Comparison of ENCODE assay signal across 10 mouse cellular contexts in the genomic region with DNA sequence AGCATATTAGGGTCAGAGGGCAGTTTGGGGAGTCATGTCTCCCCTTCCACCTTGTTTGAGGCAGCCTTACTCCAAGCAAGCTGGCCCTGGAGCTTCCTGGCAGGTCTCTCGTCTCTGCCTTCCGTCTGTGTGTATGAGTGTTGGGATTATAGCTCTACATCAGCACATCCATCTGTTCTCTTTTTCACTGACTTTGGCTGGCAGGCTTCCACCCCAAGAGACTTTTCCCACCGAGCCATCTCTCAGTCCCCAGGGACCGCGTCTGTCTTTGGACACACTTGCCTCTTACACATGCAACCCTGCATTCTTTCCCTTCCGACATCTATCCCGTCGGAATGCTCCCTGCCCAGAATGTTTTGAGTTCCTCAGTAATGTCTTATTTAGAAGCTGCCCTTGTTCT.
A peak's percentile ranks its signal among the peaks of the same experiment; 100 is the strongest.
DNase-seq lines count a peak whose midpoint lies in the region; ATAC-seq and TF ChIP-seq lines count a peak whose summit lies in the region.
"Had no signal": no experiment of that assay in that cellular context is flagged by ENCODE, and none has a peak within 500 bp of the region (broad histone marks: within the 10 kb centered on the region; RNA-seq: fewer than 3 reads in every experiment).

No protein-coding gene starts in this region.

- no peaks in the 10 kb centered on the region for H3K27me3 ChIP-seq in forebrain, embryonic 15.5 days
- H3K27me3 ChIP-seq in forebrain, embryonic 13.5 days: no peaks in the 10 kb centered on the region
- H3K27me3 ChIP-seq in lung, postnatal 0 days (replicated peaks; ENCODE audit: insufficient read depth, low read length): no peaks in the 10 kb centered on the region
- H3K27me3 ChIP-seq: stomach, embryonic 15.5 days had no signal

- no peak overlapping the region for H3K9ac ChIP-seq in forebrain, embryonic 15.5 days (replicated peaks)
- no peak overlapping the region for H3K9ac ChIP-seq in forebrain, embryonic 13.5 days
- H3K9ac ChIP-seq in lung, postnatal 0 days (replicated peaks; ENCODE audit: low read depth): no peak overlapping the region
- H3K9ac ChIP-seq: stomach, embryonic 15.5 days had no signal

- no peaks in the 10 kb centered on the region for H3K36me3 ChIP-seq in forebrain, embryonic 15.5 days
- no peaks in the 10 kb centered on the region for H3K36me3 ChIP-seq in forebrain, embryonic 13.5 days (ENCODE audit: poor library complexity, severe bottlenecking)
- H3K36me3 ChIP-seq in lung, postnatal 0 days (ENCODE audit: insufficient read depth, low read length): no peaks in the 10 kb centered on the region
- H3K36me3 ChIP-seq: stomach, embryonic 15.5 days had no signal

- TF ChIP-seq CTCF in layer of hippocampus, adult 2 months (conservative IDR thresholded peaks at IDR 0.05): no peak
- no peak for TF ChIP-seq CTCF in lung, postnatal 0 days (IDR thresholded peaks at IDR 0.05)

- H3K9me3 ChIP-seq in forebrain, embryonic 15.5 days: no peaks in the 10 kb centered on the region
- no peaks in the 10 kb centered on the region for H3K9me3 ChIP-seq in forebrain, embryonic 13.5 days (replicated peaks)
- H3K9me3 ChIP-seq in lung, postnatal 0 days (ENCODE audit: low read length): no peaks in the 10 kb centered on the region
- H3K9me3 ChIP-seq: stomach, embryonic 15.5 days had no signal

- H3K4me3 ChIP-seq in forebrain, embryonic 15.5 days: no peak overlapping the region
- H3K4me3 ChIP-seq in forebrain, embryonic 13.5 days: no peak overlapping the region
- H3K4me3 ChIP-seq in layer of hippocampus, adult 2 months: no peak overlapping the region
- H3K4me3 ChIP-seq in lung, postnatal 0 days (ENCODE audit: low read depth, low read length): no peak overlapping the region
- H3K4me3 ChIP-seq: stomach, embryonic 15.5 days had no signal

- H3K27ac ChIP-seq in forebrain, embryonic 15.5 days (replicated peaks): no peak overlapping the region
- H3K27ac ChIP-seq in forebrain, embryonic 13.5 days: no peak overlapping the region
- H3K27ac ChIP-seq in layer of hippocampus, adult 2 months: 0 out of 2 replicates have a peak overlapping the region, but pooled peaks have one; percentile 7
- no peak overlapping the region for H3K27ac ChIP-seq in lung, postnatal 0 days (ENCODE audit: low read length)
- H3K27ac ChIP-seq: stomach, embryonic 15.5 days had no signal

- TF ChIP-seq EP300 in lung, postnatal 0 days (IDR thresholded peaks at IDR 0.05): no peak

- no peak for DNase-seq in layer of hippocampus, adult 2 months (ENCODE audit: low spot score in 2 of 2)
- no peak for DNase-seq in layer of hippocampus, adult 9-10 months (ENCODE audit: low spot score)
- DNase-seq in gastrocnemius, postnatal 10 days: peak; percentile 40
- DNase-seq in lung, postnatal 0 days (ENCODE audit: low spot score): peak; percentile 12
- DNase-seq in c-Kit-positive CD71-positive TER-119-positive erythroid progenitor cells, embryonic 14.5 days (ENCODE audit: low spot score): no peak
- no peak for DNase-seq in thymus, postnatal 4 days
- DNase-seq: cerebellum, adult 18-20 months had no signal

- peaks cover 8% of the 10 kb centered on the region; the same call in 1 of the 2 replicates for H3K4me1 ChIP-seq in forebrain, embryonic 15.5 days
- H3K4me1 ChIP-seq in forebrain, embryonic 13.5 days: peaks cover 7% of the 10 kb centered on the region; the same call in 1 of the 2 replicates
- H3K4me1 ChIP-seq in lung, postnatal 0 days (ENCODE audit: insufficient read depth, low read depth, low read length): no peaks in the 10 kb centered on the region

- ATAC-seq in forebrain, embryonic 15.5 days (replicated peaks): peak; percentile 63; the same call in 1 of the 2 replicates
- no peak; the same call in 1 of the 2 replicates for ATAC-seq in forebrain, embryonic 13.5 days
- no peak for ATAC-seq in lung, postnatal 0 days

- no peak overlapping the region for H3K4me2 ChIP-seq in forebrain, embryonic 15.5 days (replicated peaks)
- H3K4me2 ChIP-seq in forebrain, embryonic 13.5 days: no peak overlapping the region
- H3K4me2 ChIP-seq in lung, postnatal 0 days (replicated peaks; ENCODE audit: low read depth, low read length): no peak overlapping the region
- H3K4me2 ChIP-seq: stomach, embryonic 15.5 days had no signal

- 52% methylated on average over 8 of the region's 8 CpGs for WGBS in forebrain, embryonic 15.5 days
- 60% methylated on average over 8 of the region's 8 CpGs for WGBS in forebrain, embryonic 13.5 days
- WGBS in lung, postnatal 0 days: 53% methylated on average over 8 of the region's 8 CpGs

Comparison
In these comparisons a context has a peak if more than half of its experiments do, and no peak if none do; other contexts are left out.
1. DNase-seq: peak in gastrocnemius, postnatal 10 days (single experiment) and lung, postnatal 0 days (single experiment); none in layer of hippocampus, adult 2 months (0 of 2), layer of hippocampus, adult 9-10 months (single experiment), c-Kit-positive CD71-positive TER-119-positive erythroid progenitor cells, embryonic 14.5 days (single experiment) and thymus, postnatal 4 days (single experiment).